Mouse (Mus musculus): Measurements from ENCODE around the gene Vmn2r74.

Gene Vmn2r74

DNA sequence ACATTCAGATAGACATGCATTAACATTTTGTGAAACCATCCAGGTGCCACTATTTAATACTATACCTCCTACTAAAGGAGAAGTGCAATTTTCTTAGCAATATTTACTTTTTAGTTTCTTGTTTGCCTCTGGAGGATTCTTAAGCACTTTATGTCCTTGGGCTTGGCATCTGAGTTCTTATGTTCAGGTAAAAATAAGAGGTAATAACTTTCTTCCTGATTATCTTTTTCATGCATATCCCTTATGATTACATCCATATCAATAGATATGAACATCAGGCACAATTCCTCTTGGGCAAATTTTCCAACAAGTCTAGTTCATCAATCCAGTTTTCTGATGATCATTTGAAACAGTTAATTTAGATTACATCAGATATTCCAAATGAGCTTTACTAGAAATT, at the start of gene Vmn2r74:
Gene Vmn2r74 (minus strand): TSS at position 101 of the 400 bp plus-strand sequence.
- DNase-seq (ENCODE audit: extremely low read depth, insufficient read length, low spot score): no peak

DNA sequence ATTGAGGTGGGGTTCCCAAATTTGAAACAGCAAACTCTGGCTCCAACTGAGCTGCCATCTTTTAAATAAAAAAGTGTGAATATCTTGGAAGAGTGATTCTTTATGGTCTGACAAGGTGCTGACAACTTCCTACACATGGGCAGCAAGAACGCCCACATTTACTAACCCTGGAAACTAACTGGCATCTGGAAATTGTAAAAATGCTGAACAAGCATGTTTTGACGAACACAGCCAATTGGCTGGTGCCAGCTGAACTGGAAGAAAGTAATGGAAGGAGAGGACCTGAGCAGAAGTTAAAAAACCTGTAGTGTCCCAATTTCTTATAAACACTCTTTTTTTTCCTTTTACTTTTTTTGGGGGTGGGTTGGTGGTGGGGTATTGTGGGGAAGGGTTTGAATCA, 46.1 kb upstream of the Vmn2r74 start:
- no peak for DNase-seq (ENCODE audit: extremely low read depth, insufficient read length, low spot score)
